Comparison of ENCODE assay signal across 11 mouse cellular contexts in the genomic region with DNA sequence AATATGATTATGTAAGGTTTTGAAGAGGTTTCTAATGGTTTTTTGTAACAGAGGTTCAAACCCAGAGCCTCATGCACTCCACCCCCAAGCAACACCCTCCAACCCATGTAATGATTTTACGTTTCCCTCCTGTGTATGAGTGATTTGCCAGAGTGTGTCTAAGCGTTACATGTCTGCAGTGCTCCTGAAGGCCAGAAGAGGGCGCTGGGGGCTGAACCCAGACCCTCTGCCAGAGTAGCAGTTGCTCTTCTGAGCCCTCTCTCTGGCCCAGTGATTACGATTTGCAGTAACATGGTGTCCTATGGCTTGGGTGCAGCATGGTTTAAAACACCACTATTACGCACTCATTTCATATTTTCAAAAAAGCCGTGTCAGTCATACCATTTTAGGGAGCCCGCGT. TPM values are rescaled to one million over a fixed set of nuclear protein-coding genes. Genes with fewer than 3 reads are reported as not detected.
DNase-seq lines count a peak whose midpoint lies in the region; ATAC-seq and TF ChIP-seq lines count a peak whose summit lies in the region.
"Had no signal": no experiment of that assay in that cellular context is flagged by ENCODE, and none has a peak within 500 bp of the region (broad histone marks: within the 10 kb centered on the region; RNA-seq: fewer than 3 reads in every experiment).

No protein-coding gene starts in this region.

- no peaks in the 10 kb centered on the region for H3K79me2 ChIP-seq in liver, adult 2 months (ENCODE audit: control insufficient read depth, insufficient read depth, low read length)

- H3K27me3 ChIP-seq in liver, adult 2 months (ENCODE audit: control insufficient read depth, insufficient read depth, low read length): no peaks in the 10 kb centered on the region
- H3K27me3 ChIP-seq in liver, embryonic 12.5 days (replicated peaks): no peaks in the 10 kb centered on the region
- H3K27me3 ChIP-seq: liver, embryonic 15.5 days had no signal

- ATAC-seq in liver, embryonic 12.5 days: no peak
- no peak for ATAC-seq in activated CD4-positive, CD25-positive, alpha-beta regulatory T cell, adult 4 months

- no peak overlapping the region for H3K4me3 ChIP-seq in liver, adult 2 months (ENCODE audit: insufficient read depth, low read depth, low read length)
- H3K4me3 ChIP-seq in liver, embryonic 12.5 days: no peak overlapping the region
- H3K4me3 ChIP-seq: liver, embryonic 15.5 days had no signal

- no peak overlapping the region for H3K9ac ChIP-seq in liver, adult 2 months (ENCODE audit: low read depth, low read length)
- H3K9ac ChIP-seq in liver, embryonic 12.5 days: no peak overlapping the region
- H3K9ac ChIP-seq: liver, embryonic 15.5 days had no signal

- H3K9me3 ChIP-seq in liver, embryonic 12.5 days (replicated peaks): no peaks in the 10 kb centered on the region
- H3K9me3 ChIP-seq: liver, embryonic 15.5 days had no signal

- peak; percentile 35 for DNase-seq in embryo, embryonic 10.5 days (ENCODE audit: low spot score)
- no peak for DNase-seq in embryo, embryonic 9.5 days (ENCODE audit: extremely low spot score)
- no peak for DNase-seq in liver, adult 2 months (ENCODE audit: extremely low read depth, low read depth, low spot score)
- peak; percentile 18 for DNase-seq in WW6 (ENCODE audit: low read depth, low spot score)
- peak; percentile 15 for DNase-seq in mesoderm, embryonic 11.5 days (ENCODE audit: low read depth, low spot score)
- no peak for DNase-seq in gastrocnemius, postnatal 36 days
- DNase-seq: heart, postnatal 4 days had no signal

- TF ChIP-seq CTCF in liver, adult 2 months (IDR thresholded peaks at IDR 0.05; ENCODE audit: low read depth, low read length): peak; percentile 62

- WGBS in liver, adult 2 months: 76% methylated on average over 8 of the region's 8 CpGs
- 70% methylated on average over 8 of the region's 8 CpGs for WGBS in liver, embryonic 12.5 days (ENCODE audit: insufficient replicate concordance)

- TF ChIP-seq POLR2A in liver, adult 2 months (IDR thresholded peaks at IDR 0.05; ENCODE audit: extremely low read depth, insufficient read depth, low read length): no peak

- H3K4me1 ChIP-seq in liver, adult 2 months (ENCODE audit: control insufficient read depth, insufficient read depth, low read length): no peaks in the 10 kb centered on the region
- no peaks in the 10 kb centered on the region for H3K4me1 ChIP-seq in liver, embryonic 12.5 days
- H3K4me1 ChIP-seq: liver, embryonic 15.5 days had no signal

- H3K4me2 ChIP-seq in liver, embryonic 12.5 days: no peak overlapping the region
- H3K4me2 ChIP-seq: liver, embryonic 15.5 days had no signal

- H3K36me3 ChIP-seq in liver, adult 2 months (ENCODE audit: control insufficient read depth, insufficient read depth, low read length): peaks cover 9% of the 10 kb centered on the region; the same call in 1 of the 2 replicates
- peaks cover 92% of the 10 kb centered on the region for H3K36me3 ChIP-seq in liver, embryonic 12.5 days

- intact Hi-C loops in gastrocnemius, postnatal 36 days (cut with DNase I): no loop called here

- H3K27ac ChIP-seq in liver, adult 2 months (replicated peaks; ENCODE audit: insufficient read depth, low read depth, low read length): no peak overlapping the region
- H3K27ac ChIP-seq in liver, embryonic 12.5 days: no peak overlapping the region
- H3K27ac ChIP-seq: liver, embryonic 15.5 days had no signal

RNA-seq across cellular contexts. Expression of gene Rnps1, which starts 23.2 kb away (rescaled TPM):
- total RNA-seq in liver, adult 2 months (2014; rRNA removed): 17.3 and 20.7 TPM in 2 replicates
- polyA plus RNA-seq in liver, adult 2 months (2012; rRNA removed): 32.7 and 37.6 TPM in 2 replicates
- polyA plus RNA-seq in liver, embryonic 12.5 days (2016; fragmentation: Nextera tagmentation; extraction: Ambion mirVana): 195 and 204 TPM in 2 replicates
- 10 to 100 TPM; 41.7 to 48.3 TPM for total RNA-seq in gastrocnemius, postnatal 36 days (2021)
- 100 to 1,000 TPM; 114 to 119 TPM for polyA plus RNA-seq in activated CD4-positive, CD25-positive, alpha-beta regulatory T cell, adult 4 months (2017; shearing (Covaris generic))

RNA-seq across cellular contexts. Expression of gene Eci1, which starts 35.3 kb away (rescaled TPM):
- total RNA-seq in liver, adult 2 months (2014; rRNA removed): 176 and 218 TPM in 2 replicates
- 249 and 286 TPM in 2 replicates for polyA plus RNA-seq in liver, adult 2 months (2012; rRNA removed)
- polyA plus RNA-seq in liver, embryonic 12.5 days (2016; fragmentation: Nextera tagmentation; extraction: Ambion mirVana): 92.1 and 100 TPM in 2 replicates
- total RNA-seq in gastrocnemius, postnatal 36 days (2021): 100 to 1,000 TPM; 129 to 179 TPM
- 10 to 100 TPM; 57.0 to 77.2 TPM for polyA plus RNA-seq in activated CD4-positive, CD25-positive, alpha-beta regulatory T cell, adult 4 months (2017; shearing (Covaris generic))

RNA-seq across cellular contexts. Expression of gene Abca3, which starts 39.4 kb away (rescaled TPM):
- total RNA-seq in liver, adult 2 months (2014; rRNA removed): 36.0 and 46.1 TPM in 2 replicates
- polyA plus RNA-seq in liver, adult 2 months (2012; rRNA removed): 70.0 and 76.6 TPM in 2 replicates
- polyA plus RNA-seq in liver, embryonic 12.5 days (2016; fragmentation: Nextera tagmentation; extraction: Ambion mirVana): 21.1 and 22.6 TPM in 2 replicates
- 1 to 10 TPM; 6.5 to 7.4 TPM for total RNA-seq in gastrocnemius, postnatal 36 days (2021)
- polyA plus RNA-seq in activated CD4-positive, CD25-positive, alpha-beta regulatory T cell, adult 4 months (2017; shearing (Covaris generic)): 10 to 100 TPM; 15.8 to 20.0 TPM

RNA-seq across cellular contexts. Expression of gene Abca17, which starts 40.3 kb away (rescaled TPM):
- not detected in 2 replicates for total RNA-seq in liver, adult 2 months (2014; rRNA removed)
- 0.02 TPM in 1 of 2 replicates, not detected in the other for polyA plus RNA-seq in liver, adult 2 months (2012; rRNA removed)
- polyA plus RNA-seq in liver, embryonic 12.5 days (2016; fragmentation: Nextera tagmentation; extraction: Ambion mirVana): not detected in 2 replicates
- total RNA-seq in gastrocnemius, postnatal 36 days (2021): not detected
- under 1 TPM in 1 of 2 experiments, not detected in 1; 0.21 TPM for polyA plus RNA-seq in activated CD4-positive, CD25-positive, alpha-beta regulatory T cell, adult 4 months (2017; shearing (Covaris generic))
- polyA plus RNA-seq: embryonic facial prominence, embryonic 14.5 days; liver, embryonic 15.5 days had no signal

RNA-seq across cellular contexts. Expression of gene Dnase1l2, which starts 51.8 kb away (rescaled TPM):
- total RNA-seq in liver, adult 2 months (2014; rRNA removed): 0.74 and 1.2 TPM in 2 replicates
- 1.7 and 2.4 TPM in 2 replicates for polyA plus RNA-seq in liver, adult 2 months (2012; rRNA removed)
- 0.70 and 0.96 TPM in 2 replicates for polyA plus RNA-seq in liver, embryonic 12.5 days (2016; fragmentation: Nextera tagmentation; extraction: Ambion mirVana)
- total RNA-seq in gastrocnemius, postnatal 36 days (2021): under 1 TPM; 0.49 to 0.99 TPM
- 1 to 10 TPM; 1.9 to 3.6 TPM for polyA plus RNA-seq in activated CD4-positive, CD25-positive, alpha-beta regulatory T cell, adult 4 months (2017; shearing (Covaris generic))

Comparison
In these comparisons a context has a peak if more than half of its experiments do, and no peak if none do; other contexts are left out.
1. DNase-seq: peak in embryo, embryonic 10.5 days (single experiment), WW6 (single experiment) and mesoderm, embryonic 11.5 days (single experiment); none in embryo, embryonic 9.5 days (single experiment), liver, adult 2 months (single experiment) and gastrocnemius, postnatal 36 days (0 of 2).